Mouse (Mus musculus): Measurements from ENCODE around the gene Iqcg. TPM values are rescaled to one million over a fixed set of nuclear protein-coding genes. Genes with fewer than 3 reads are reported as not detected.

The Iqcg gene
- total RNA-seq, 1 experiment, result 11.3 TPM

- H3K36me3 ChIP-seq (ENCODE audit: control insufficient read depth, insufficient read depth, low read length, poor library complexity, severe bottlenecking), result peaks cover 11% of the 10 kb centered on the region
- no peak overlapping the region for H3K4me3 ChIP-seq (ENCODE audit: insufficient read depth in 1 of 2, low read depth in 1 of 2, low read length in 2 of 2, poor library complexity in 1 of 2, severe bottlenecking in 1 of 2)
- H3K9ac ChIP-seq (ENCODE audit: insufficient read depth, low read depth, low read length, poor library complexity, severe bottlenecking), result no peak overlapping the region
- no peaks in the 10 kb centered on the region for H3K4me1 ChIP-seq (ENCODE audit: control insufficient read depth in 2 of 2, insufficient read depth in 2 of 2, low read length in 2 of 2, poor library complexity in 1 of 2)
- in situ Hi-C loops (cut with MboI; ENCODE audit: low sequenced_read_pairs in 2 of 2, unreplicated experiment in 2 of 2), result no loop called here
- DNase-seq (ENCODE audit: low read depth, low spot score), result no peak
- TF ChIP-seq MAFK (IDR thresholded peaks at IDR 0.05; ENCODE audit: insufficient read depth, low read depth, low read length), result no peak
- TF ChIP-seq CHD2 (IDR thresholded peaks at IDR 0.05; ENCODE audit: low read depth, low read length), result no peak
- no peak for TF ChIP-seq ZNF384 (IDR thresholded peaks at IDR 0.05; ENCODE audit: low read depth, low read length)
- TF ChIP-seq ZC3H11A (IDR thresholded peaks at IDR 0.05; ENCODE audit: borderline replicate concordance, low read depth, low read length), result no peak
- TF ChIP-seq HCFC1 (IDR thresholded peaks at IDR 0.05; ENCODE audit: borderline replicate concordance, insufficient read depth, low read length), result no peak
- no peak overlapping the region for H3K27ac ChIP-seq (ENCODE audit: insufficient read depth, low read depth, low read length, poor library complexity, severe bottlenecking)
- H3K9me3 ChIP-seq (ENCODE audit: control insufficient read depth, insufficient read depth, low read depth, low read length), result no peaks in the 10 kb centered on the region
Measured at GRCm38 (mm10) chr16:33017677-33018349, 38.2 kb downstream of the Iqcg start.

GRCm38 (mm10) chr16:33015986-33016385 is 40.0 kb downstream of the Iqcg start:
- H3K36me3 ChIP-seq (ENCODE audit: control insufficient read depth, insufficient read depth, low read length, poor library complexity, severe bottlenecking), result peaks cover 11% of the 10 kb centered on the region
- no peak overlapping the region for H3K9ac ChIP-seq (ENCODE audit: insufficient read depth, low read depth, low read length, poor library complexity, severe bottlenecking)
- TF ChIP-seq CHD2 (IDR thresholded peaks at IDR 0.05; ENCODE audit: low read depth, low read length), result no peak
- no peak for TF ChIP-seq HCFC1 (IDR thresholded peaks at IDR 0.05; ENCODE audit: borderline replicate concordance, insufficient read depth, low read length)
- TF ChIP-seq MAFK (IDR thresholded peaks at IDR 0.05; ENCODE audit: insufficient read depth, low read depth, low read length), result no peak
- no peak for TF ChIP-seq ZNF384 (IDR thresholded peaks at IDR 0.05; ENCODE audit: low read depth, low read length)
- TF ChIP-seq ZC3H11A (IDR thresholded peaks at IDR 0.05; ENCODE audit: borderline replicate concordance, low read depth, low read length), result no peak
- in situ Hi-C loops (cut with MboI; ENCODE audit: low sequenced_read_pairs in 2 of 2, unreplicated experiment in 2 of 2), result no loop called here
- H3K9me3 ChIP-seq (ENCODE audit: control insufficient read depth, insufficient read depth, low read depth, low read length), result no peaks in the 10 kb centered on the region
- H3K4me1 ChIP-seq (ENCODE audit: control insufficient read depth in 2 of 2, insufficient read depth in 2 of 2, low read length in 2 of 2, poor library complexity in 1 of 2), result 0 out of 4 replicates have a peak, but pooled peaks cover 0 to 4% of the 10 kb centered on the region in 2 experiments
- no peak for DNase-seq (ENCODE audit: low read depth, low spot score)
- H3K27ac ChIP-seq (ENCODE audit: insufficient read depth, low read depth, low read length, poor library complexity, severe bottlenecking), result no peak overlapping the region
- no peak overlapping the region for H3K4me3 ChIP-seq (ENCODE audit: insufficient read depth in 1 of 2, low read depth in 1 of 2, low read length in 2 of 2, poor library complexity in 1 of 2, severe bottlenecking in 1 of 2)

GRCm38 (mm10) chr16:33015396-33015907 is 40.6 kb downstream of the Iqcg start:
- H3K9ac ChIP-seq (ENCODE audit: insufficient read depth, low read depth, low read length, poor library complexity, severe bottlenecking), result no peak overlapping the region
- no peaks in the 10 kb centered on the region for H3K9me3 ChIP-seq (ENCODE audit: control insufficient read depth, insufficient read depth, low read depth, low read length)
- peaks cover 11% of the 10 kb centered on the region for H3K36me3 ChIP-seq (ENCODE audit: control insufficient read depth, insufficient read depth, low read length, poor library complexity, severe bottlenecking)
- no peak for DNase-seq (ENCODE audit: low read depth, low spot score)
- in situ Hi-C loops (cut with MboI; ENCODE audit: low sequenced_read_pairs in 2 of 2, unreplicated experiment in 2 of 2), result no loop called here
- no peak overlapping the region for H3K4me3 ChIP-seq (ENCODE audit: insufficient read depth in 1 of 2, low read depth in 1 of 2, low read length in 2 of 2, poor library complexity in 1 of 2, severe bottlenecking in 1 of 2)
- TF ChIP-seq ZNF384 (IDR thresholded peaks at IDR 0.05; ENCODE audit: low read depth, low read length) (no peak), CHD2 (IDR thresholded peaks at IDR 0.05; ENCODE audit: low read depth, low read length) (no peak), ZC3H11A (IDR thresholded peaks at IDR 0.05; ENCODE audit: borderline replicate concordance, low read depth, low read length) (no peak), MAFK (IDR thresholded peaks at IDR 0.05; ENCODE audit: insufficient read depth, low read depth, low read length) (no peak), HCFC1 (IDR thresholded peaks at IDR 0.05; ENCODE audit: borderline replicate concordance, insufficient read depth, low read length) (no peak)
- no peak overlapping the region for H3K27ac ChIP-seq (ENCODE audit: insufficient read depth, low read depth, low read length, poor library complexity, severe bottlenecking)
- 0 out of 4 replicates have a peak, but pooled peaks cover 0 to 4% of the 10 kb centered on the region in 2 experiments for H3K4me1 ChIP-seq (ENCODE audit: control insufficient read depth in 2 of 2, insufficient read depth in 2 of 2, low read length in 2 of 2, poor library complexity in 1 of 2)

GRCm38 (mm10) chr16:33014921-33015320 is 41.1 kb downstream of the Iqcg start:
- Histone ChIP-seq H3K4me3 (ENCODE audit: insufficient read depth in 1 of 2, low read depth in 1 of 2, low read length in 2 of 2, poor library complexity in 1 of 2, severe bottlenecking in 1 of 2) (no peak overlapping the region), H3K36me3 (ENCODE audit: control insufficient read depth, insufficient read depth, low read length, poor library complexity, severe bottlenecking) (peaks cover 16% of the 10 kb centered on the region), H3K9me3 (ENCODE audit: control insufficient read depth, insufficient read depth, low read depth, low read length) (no peaks in the 10 kb centered on the region), H3K9ac (ENCODE audit: insufficient read depth, low read depth, low read length, poor library complexity, severe bottlenecking) (no peak overlapping the region), H3K4me1 (ENCODE audit: control insufficient read depth in 2 of 2, insufficient read depth in 2 of 2, low read length in 2 of 2, poor library complexity in 1 of 2) (0 out of 4 replicates have a peak, but pooled peaks cover 0 to 4% of the 10 kb centered on the region in 2 experiments), H3K27ac (ENCODE audit: insufficient read depth, low read depth, low read length, poor library complexity, severe bottlenecking) (no peak overlapping the region)
- no peak for TF ChIP-seq CHD2 (IDR thresholded peaks at IDR 0.05; ENCODE audit: low read depth, low read length)
- no peak for TF ChIP-seq ZC3H11A (IDR thresholded peaks at IDR 0.05; ENCODE audit: borderline replicate concordance, low read depth, low read length)
- TF ChIP-seq MAFK (IDR thresholded peaks at IDR 0.05; ENCODE audit: insufficient read depth, low read depth, low read length), result no peak
- TF ChIP-seq HCFC1 (IDR thresholded peaks at IDR 0.05; ENCODE audit: borderline replicate concordance, insufficient read depth, low read length), result no peak
- TF ChIP-seq ZNF384 (IDR thresholded peaks at IDR 0.05; ENCODE audit: low read depth, low read length), result no peak
- DNase-seq (ENCODE audit: low read depth, low spot score), result no peak
- in situ Hi-C loops (cut with MboI; ENCODE audit: low sequenced_read_pairs in 2 of 2, unreplicated experiment in 2 of 2), result no loop called here

Measured in ES-E14 (cell line).